Mouse (Mus musculus) lung, postnatal 0 days (tissue): ENCODE results near the gene Wipf2.

Experiments used
- CTCF ChIP-seq: IDR thresholded peaks from 2 replicates; pipeline ENCODE4 v1.5.1; 2016; ENCODE audit warnings: antibody characterized with exemption, mild to moderate bottlenecking
- EP300 ChIP-seq: IDR thresholded peaks from 2 replicates; pipeline ENCODE4 v1.6.1; 2016; ENCODE audit warnings: antibody characterized with exemption, mild to moderate bottlenecking, control low read depth

DNA sequence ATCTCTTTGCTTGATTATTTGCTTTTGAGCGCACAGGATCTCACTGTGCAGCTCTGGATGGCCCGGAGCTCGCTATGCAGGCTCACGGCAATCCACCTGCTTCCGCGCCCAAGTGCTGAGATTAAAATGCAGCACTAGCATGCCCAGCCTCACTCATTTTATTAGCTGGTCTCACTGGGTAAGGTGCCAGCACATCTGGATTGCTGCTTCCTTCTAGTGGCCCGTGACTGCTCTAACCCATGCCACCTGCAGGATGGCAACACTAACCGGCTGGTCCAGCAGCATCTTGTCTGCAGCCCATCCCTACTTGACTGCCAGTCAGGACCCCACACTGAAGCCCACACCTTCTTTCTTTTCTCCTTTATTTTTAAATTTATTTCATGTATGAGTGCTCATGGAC, 9.3 kb upstream of the Wipf2 start:
- no peak for TF ChIP-seq CTCF
- TF ChIP-seq EP300 = no peak
